Mouse (Mus musculus) large intestine, adult 2 months (tissue): ENCODE results near the gene Esm1. TPM values are rescaled to one million over a fixed set of nuclear protein-coding genes. Genes with fewer than 3 reads are reported as not detected.
"Not testable (repeated sequence)": the region's sequence is repeated elsewhere in the genome, so short reads cannot be mapped to it uniquely, and the experiment has no call there.

Source experiments
- DNase-seq: peaks from one replicate; pipeline ENCODE4 v3.0.0-alpha.2; 2012; ENCODE audit warnings: low read depth, low spot score
- WGBS: fragments of 180-500 bp; shearing (Covaris S2); methylation state at CpG from one replicate; pipeline ENCODE4 v1.1.7; 2018; 5-methylcytosine and 5-hydroxymethylcytosine counted together
- polyA plus RNA-seq: library from polyadenylated mRNA; depleted of rRNA; stranded (reverse); fragments of >200 nt; gene quantifications from 2 replicates; pipeline ENCODE4 v1.2.3, GENCODE M21; 2012; rRNA removed

The Esm1 gene
- polyA plus RNA-seq, 1 experiment = 2.0 TPM

DNA sequence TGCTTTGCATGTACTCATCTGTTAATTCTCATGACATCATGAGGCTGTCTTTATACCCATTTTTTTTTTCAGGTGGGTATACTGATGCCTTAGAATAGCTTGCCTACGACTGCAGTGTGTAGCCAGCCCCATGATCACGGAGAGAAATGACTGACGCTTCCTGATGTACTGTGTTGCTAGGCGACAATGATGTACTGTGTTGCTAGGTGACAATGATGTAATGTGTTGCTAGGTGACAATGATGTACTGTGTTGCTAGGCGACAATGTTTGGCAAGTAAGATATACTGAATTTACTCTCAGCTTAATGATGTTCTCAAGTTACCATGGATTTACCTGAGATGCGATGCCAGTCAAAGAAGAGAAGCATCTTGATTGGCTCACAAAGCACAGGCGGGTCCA lies 16.4 kb downstream of the Esm1 start, which contains the start of gene Gzmk:
Gzmk (minus strand) TSS at position 98 of the 400 bp plus-strand sequence.
- WGBS = 59% methylated on average over 7 of the region's 7 CpGs
- no peak for DNase-seq

DNA sequence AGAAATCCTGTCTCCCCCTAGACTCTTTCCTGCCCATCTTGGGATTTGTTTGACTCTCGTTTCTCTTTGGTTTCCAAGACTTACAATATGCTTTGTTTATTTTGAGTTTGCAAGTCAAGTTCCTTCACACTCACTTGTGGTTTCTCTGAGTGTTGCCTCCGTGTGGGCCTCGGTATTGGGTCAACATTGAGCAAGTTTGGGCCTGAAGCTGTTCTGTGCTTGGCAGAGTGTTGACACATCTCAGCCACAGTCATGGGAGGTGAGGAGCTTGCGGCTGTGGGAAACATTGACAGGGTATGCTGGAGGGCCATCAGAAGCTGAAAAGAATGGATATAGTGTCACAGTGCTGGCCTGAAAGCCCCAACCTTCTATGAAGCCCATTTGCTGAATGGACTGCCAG lies 17.6 kb downstream of the Esm1 start:
- 54% methylated on average over 4 of the region's 4 CpGs for WGBS
- no peak for DNase-seq

GRCm38 (mm10) chr13:113227666-113228463 lies 18.4 kb downstream of the Esm1 start:
- 85% methylated on average over 17 of the region's 17 CpGs for WGBS
- DNase-seq = no peak

- WGBS = 57% methylated on average over 6 of the region's 6 CpGs
- DNase-seq = no peak
Observed at GRCm38 (mm10) chr13:113242129-113242528, 32.7 kb downstream of the Esm1 start.

DNA sequence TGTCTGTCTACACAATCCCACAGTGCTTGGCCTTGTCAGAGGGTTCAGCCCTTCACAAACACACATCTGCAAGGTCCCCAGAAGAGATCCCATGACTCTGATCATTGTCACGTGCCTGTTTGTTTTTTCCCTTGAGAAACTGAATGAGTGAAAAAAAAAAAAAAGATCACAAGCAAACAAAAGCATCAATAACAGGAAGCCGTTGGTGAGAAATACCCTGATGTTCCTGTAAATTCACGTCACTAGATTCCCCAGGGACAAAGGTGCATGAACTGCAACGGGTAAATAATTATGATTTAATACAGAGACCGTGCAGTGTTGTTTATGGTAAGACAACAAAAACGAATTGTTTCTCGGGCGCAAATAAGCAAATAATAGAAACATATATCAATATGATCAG lies 35.6 kb downstream of the Esm1 start:
- 71% methylated on average over 8 of the region's 8 CpGs for WGBS
- DNase-seq = no peak

DNA sequence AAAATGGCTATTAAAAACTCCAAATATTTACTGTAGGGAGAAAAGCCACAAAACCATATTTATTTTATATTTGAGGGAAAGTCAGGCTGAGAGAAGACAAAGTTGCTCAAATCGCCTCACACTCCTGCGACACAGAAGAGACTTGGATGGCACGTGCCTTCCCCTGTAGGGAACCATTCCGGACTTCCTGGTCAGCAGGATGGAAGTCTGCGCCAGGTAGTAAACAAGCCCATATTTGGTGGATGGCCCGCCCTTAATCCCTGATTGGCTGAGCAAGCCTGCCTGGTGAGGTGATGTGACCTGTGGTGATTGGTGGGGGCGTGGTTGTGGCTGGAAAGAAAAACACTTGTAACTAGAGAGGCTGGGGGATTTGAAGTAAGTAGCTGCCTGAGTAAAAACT lies 43.1 kb downstream of the Esm1 start:
- not testable (repeated sequence) for DNase-seq
- WGBS = 70% methylated on average over 7 of the region's 7 CpGs

GRCm38 (mm10) chr13:113256766-113257165 lies 47.3 kb downstream of the Esm1 start:
- WGBS = 81% methylated on average over 2 of the region's 2 CpGs
- DNase-seq = no peak

DNA sequence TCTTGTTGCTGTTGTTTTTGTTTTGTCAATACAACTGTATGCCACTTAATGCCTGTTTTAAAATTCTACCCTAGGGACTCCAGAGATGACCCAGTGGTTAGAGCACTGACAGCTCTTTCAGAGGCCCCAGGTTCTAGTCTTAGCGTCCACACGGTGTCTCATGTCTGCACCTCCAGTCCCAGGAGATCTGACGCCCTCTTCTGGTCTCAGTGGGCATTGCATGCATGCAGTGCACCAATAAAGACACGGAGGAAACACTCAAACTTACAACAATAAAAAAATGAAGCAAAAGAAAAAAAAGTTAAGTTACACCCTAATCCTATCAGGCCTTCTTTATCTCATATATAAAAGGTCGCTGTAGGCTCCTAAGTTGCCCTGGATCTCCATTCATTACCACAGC lies 47.7 kb downstream of the Esm1 start:
- 51% methylated on average over 5 of the region's 5 CpGs for WGBS
- DNase-seq = no peak

- 91% methylated on average over 5 of the region's 5 CpGs for WGBS
- no peak for DNase-seq
Observed at GRCm38 (mm10) chr13:113259237-113259636, 49.8 kb downstream of the Esm1 start.

DNA sequence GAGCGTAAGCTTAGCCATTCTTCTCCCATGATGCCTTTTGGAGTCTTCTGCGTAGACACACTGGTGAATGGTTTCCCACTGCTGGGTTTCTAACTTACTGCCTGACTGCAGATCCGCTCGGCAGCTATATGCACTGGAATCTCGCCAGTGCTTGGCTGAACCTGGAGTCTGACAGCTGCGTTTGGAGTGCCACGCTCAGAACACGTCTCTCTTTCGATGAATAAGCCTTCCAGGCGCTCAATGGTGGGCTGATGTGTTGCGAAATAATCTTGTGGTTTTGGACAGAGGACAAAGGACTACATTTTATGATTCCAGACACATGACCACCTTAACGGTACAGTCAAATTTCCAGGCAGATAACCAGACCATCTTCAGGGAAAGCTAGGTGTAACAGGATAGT lies 53.4 kb downstream of the Esm1 start:
- 64% methylated on average over 12 of the region's 12 CpGs for WGBS
- no peak for DNase-seq

GRCm38 (mm10) chr13:113265257-113265656 lies 55.8 kb downstream of the Esm1 start:
- 29% methylated on average over 13 of the region's 13 CpGs for WGBS
- no peak for DNase-seq

- WGBS = 22% methylated on average over 9 of the region's 9 CpGs
- DNase-seq = peak; percentile 37
Observed at GRCm38 (mm10) chr13:113266495-113266951, 57.1 kb downstream of the Esm1 start.

GRCm38 (mm10) chr13:113267204-113267603 lies 57.7 kb downstream of the Esm1 start:
- 79% methylated on average over 3 of the region's 3 CpGs for WGBS
- DNase-seq = no peak

Other genes with a start within 250 kb of the Esm1 start
- gene Ccno, start 221.9 kb upstream of the Esm1 start, polyA plus RNA-seq = 0.22 and 0.37 TPM in 2 replicates
- not detected in 2 replicates for gene Mcidas, start 215.8 kb upstream of the Esm1 start, polyA plus RNA-seq
- 0.05 TPM in 1 of 2 replicates, not detected in the other for gene Cdc20b, start 174.5 kb upstream of the Esm1 start, polyA plus RNA-seq
- gene Gpx8, start 163.2 kb upstream of the Esm1 start, polyA plus RNA-seq = 2.4 and 2.7 TPM in 2 replicates
- gene Gzma, start 108.7 kb upstream of the Esm1 start, polyA plus RNA-seq = 19.4 and 36.9 TPM in 2 replicates
- gene Gzmk, start 16.2 kb downstream of the Esm1 start, polyA plus RNA-seq = 0.44 and 0.57 TPM in 2 replicates
- 0.16 and 0.17 TPM in 2 replicates for gene BC067074, start 83.5 kb downstream of the Esm1 start, polyA plus RNA-seq